Mouse (Mus musculus) limb, embryonic 14.5 days (tissue): ENCODE measurements around the gene Lmx1b. TPM values are rescaled to one million over a fixed set of nuclear protein-coding genes. Genes with fewer than 3 reads are reported as not detected.
A peak's percentile ranks its signal among the peaks of the same experiment; 100 is the strongest.

Source experiments
- ATAC-seq: fragments of 200-750 bp; cut with Nextera tagmentation; 2 replicates; pipeline ENCODE4 v1.8.0; 2017; ENCODE audit warnings: low read depth, moderate number of reproducible peaks, moderate TSS enrichment; ENCODE audit not compliant: low FRiP score
- DNase-seq: peaks from one replicate; pipeline ENCODE4 v3.0.0-alpha.2; 2015; ENCODE audit warnings: low spot score
- H3K27ac ChIP-seq: fragments of 300-500 bp; sonication (generic); replicated peaks from 2 replicates; pipeline ENCODE4 v1.5.1; 2014; ENCODE audit warnings: low read depth, mild to moderate bottlenecking, low read length, moderate library complexity, mixed read lengths
- H3K27me3 ChIP-seq: fragments of 300-500 bp; sonication (generic); 2 replicates; pipeline ENCODE4 v1.6.1; 2014; ENCODE audit warnings: low read length, mixed read lengths; ENCODE audit not compliant: control insufficient read depth, insufficient read depth
- H3K36me3 ChIP-seq: fragments of 300-500 bp; sonication (generic); 2 replicates; pipeline ENCODE4 v1.6.1; 2014; ENCODE audit warnings: mild to moderate bottlenecking, low read length, moderate library complexity, mixed read lengths; ENCODE audit not compliant: control insufficient read depth, insufficient read depth
- H3K4me1 ChIP-seq: fragments of 300-500 bp; sonication (generic); 2 replicates; pipeline ENCODE4 v1.6.1; 2014; ENCODE audit warnings: antibody characterized with exemption, low read length, mixed read lengths; ENCODE audit not compliant: control insufficient read depth, insufficient read depth
- H3K4me2 ChIP-seq: fragments of 300-500 bp; sonication (generic); replicated peaks from 2 replicates; pipeline ENCODE4 v1.6.1; 2014; ENCODE audit warnings: low read depth, mild to moderate bottlenecking, low read length, moderate library complexity; ENCODE audit not compliant: severe bottlenecking
- H3K4me3 ChIP-seq: fragments of 300-500 bp; sonication (generic); replicated peaks from 2 replicates; pipeline ENCODE4 v1.5.1; 2014; ENCODE audit warnings: low read length
- H3K9ac ChIP-seq: fragments of 300-500 bp; sonication (generic); 2 replicates; pipeline ENCODE4 v1.6.1; 2014; ENCODE audit warnings: mild to moderate bottlenecking, low read depth, low read length, moderate library complexity; ENCODE audit not compliant: severe bottlenecking
- H3K9me3 ChIP-seq: fragments of 300-500 bp; sonication (generic); 2 replicates; pipeline ENCODE4 v1.6.1; 2016; ENCODE audit warnings: low read length; ENCODE audit not compliant: control insufficient read depth
- POLR2A ChIP-seq: fragments of 200-500 bp; IDR thresholded peaks from 2 replicates; pipeline ENCODE4 v1.8.0; 2012; ENCODE audit warnings: inconsistent platforms, mild to moderate bottlenecking, moderate library complexity, borderline replicate concordance; ENCODE audit not compliant: insufficient read depth, insufficient read length; ENCODE audit errors: extremely low read depth
- WGBS: fragments of 180-500 bp; shearing (Covaris S2); extraction: QIAGEN DNeasy Blood & Tissue Kit; methylation state at CpG from one replicate; pipeline ENCODE4 v1.1.7; 2014; 5-methylcytosine and 5-hydroxymethylcytosine counted together
- polyA plus RNA-seq, 2 experiments: library from polyadenylated mRNA; depleted of rRNA in 1 of 2; stranded (reverse) in 1 of 2; unstranded in 1 of 2; fragments of >200 nt; fragmentation: Nextera tagmentation in 1 of 2; extraction: Ambion mirVana in 1 of 2; gene quantifications; 2 replicates each; pipeline versions ENCODE4 v1.2.1 to v1.2.3; 2012 to 2014

The Lmx1b gene
- polyA plus RNA-seq, 2 experiments, result 6.3 to 28.3 TPM

DNA sequence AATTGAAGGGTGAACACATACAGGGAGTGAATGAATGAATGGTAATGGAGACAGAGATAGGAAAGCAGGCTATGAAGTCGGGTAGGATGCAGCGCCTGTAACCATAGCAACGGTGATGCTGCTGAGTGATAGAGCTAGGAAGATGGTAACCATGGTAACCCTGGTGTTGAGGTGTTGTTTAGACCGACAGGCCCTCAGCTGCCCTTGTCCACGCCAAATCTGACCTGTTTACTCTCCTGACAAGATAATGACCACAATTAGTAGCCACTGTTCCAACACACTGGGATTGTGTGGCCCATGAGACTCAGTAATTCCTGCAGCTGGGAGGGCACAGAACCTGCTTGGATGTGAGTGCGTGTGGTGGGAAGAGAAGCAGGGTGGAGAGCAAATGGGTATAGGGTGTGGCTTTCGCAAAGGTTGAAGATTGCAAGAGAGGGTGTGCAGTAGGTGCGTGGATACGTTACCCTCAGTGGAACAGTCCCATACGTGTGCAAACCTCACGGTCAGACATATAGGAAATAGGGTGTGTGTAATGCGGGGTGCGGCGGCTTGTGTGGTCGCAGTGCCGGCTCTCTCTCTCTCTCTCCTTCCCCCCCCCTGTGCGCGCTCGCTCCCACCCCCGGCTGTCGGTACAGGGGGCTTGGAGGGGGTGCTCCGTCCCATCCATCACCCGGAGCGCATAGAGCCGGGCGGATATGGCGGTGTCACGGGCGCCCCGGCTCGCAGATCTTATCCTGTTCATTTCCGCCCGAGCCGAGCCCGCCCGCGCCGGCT lies 96.7 kb downstream of the Lmx1b start:
- WGBS, result 1% methylated on average over 25 of the region's 38 CpGs
- Histone ChIP-seq H3K36me3 (no peaks in the 10 kb centered on the region), H3K9me3 (no peaks in the 10 kb centered on the region), H3K4me1 (peaks cover 32% of the 10 kb centered on the region), H3K27me3 (peaks cover 35% of the 10 kb centered on the region), H3K27ac (peak overlapping the region; percentile 43; the same call in 1 of the 2 replicates), H3K9ac (peak overlapping the region; percentile 43), H3K4me2 (peak overlapping the region; percentile 85), H3K4me3 (peak overlapping the region; percentile 45)
- DNase-seq (peak; percentile 72), ATAC-seq (peak; percentile 63)
- no peak for TF ChIP-seq POLR2A

DNA sequence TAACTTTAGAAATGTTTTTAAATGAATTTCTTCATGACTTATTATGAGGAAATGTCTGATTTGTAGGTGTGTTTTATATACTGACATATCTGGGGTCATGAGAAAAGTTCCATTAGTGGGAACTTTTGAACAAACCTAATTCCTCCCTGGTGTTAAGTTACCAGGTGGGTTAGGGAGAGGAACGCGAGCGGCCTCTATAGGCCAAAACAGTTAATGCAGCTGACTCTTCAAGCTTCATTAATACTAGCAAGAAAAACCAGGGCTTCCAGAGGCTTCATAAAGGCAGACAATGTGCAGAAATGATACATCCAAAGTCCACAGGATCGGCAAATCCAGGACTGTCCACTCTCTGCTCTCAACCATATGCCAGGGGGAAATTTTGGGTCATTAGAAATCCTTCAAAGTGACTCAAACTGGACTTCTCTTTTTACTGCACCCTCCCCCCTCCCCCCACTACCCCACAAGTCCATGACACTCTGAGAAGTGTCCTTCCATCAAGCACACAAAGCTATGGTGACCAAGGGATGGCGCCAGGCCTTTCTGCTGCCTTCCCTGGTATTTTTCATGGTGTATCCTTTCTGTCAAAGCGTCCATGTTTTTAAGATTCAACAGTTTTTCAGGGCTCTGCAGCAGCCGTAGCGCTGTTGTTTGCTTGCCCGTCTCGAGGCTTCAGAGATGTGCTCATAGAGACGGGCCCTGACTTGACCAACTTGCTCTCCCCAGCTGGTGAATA lies 97.4 kb downstream of the Lmx1b start:
- peak; percentile 84 for DNase-seq

DNA sequence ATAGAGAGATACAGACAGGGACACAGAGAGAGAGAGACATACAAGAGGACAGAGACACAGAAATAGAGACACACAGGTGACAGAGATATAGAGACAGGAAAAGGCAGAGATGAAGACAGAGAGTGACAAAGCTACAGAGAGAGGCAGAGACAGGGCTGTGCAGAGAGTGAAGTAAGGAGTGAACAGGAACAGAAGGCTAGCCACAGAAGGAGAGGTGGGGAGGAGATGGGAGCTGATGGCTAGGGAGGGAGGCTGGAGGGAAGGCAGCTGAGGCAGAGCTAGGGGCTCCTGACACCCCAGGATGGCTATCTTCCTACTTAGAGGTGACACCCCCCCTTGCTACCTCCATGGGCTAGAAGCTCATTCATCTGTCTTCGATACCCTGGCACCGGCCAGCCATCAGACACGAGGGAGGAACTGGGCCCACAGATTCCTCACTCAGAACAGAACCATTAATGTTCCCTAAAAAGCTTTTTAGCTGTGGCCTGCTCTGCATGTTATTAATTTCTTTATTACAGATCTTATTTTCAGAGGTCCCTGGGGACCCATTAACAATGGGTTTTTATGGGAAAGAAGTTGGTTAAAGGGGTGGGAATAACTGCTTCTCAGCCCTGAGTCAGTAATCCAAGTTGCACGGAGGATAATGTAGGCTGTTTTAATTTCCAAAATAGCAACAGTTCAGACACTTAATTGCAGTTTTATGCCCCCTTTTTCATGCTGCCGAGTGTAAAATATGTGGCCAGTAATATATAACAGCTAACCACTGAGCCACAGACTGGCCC lies 114.8 kb downstream of the Lmx1b start:
- ATAC-seq (no peak), DNase-seq (no peak)
- WGBS, result 13% methylated on average over 5 of the region's 5 CpGs

More for the DNA sequence above, 97.4 kb downstream of the Lmx1b start:
- no peak for ATAC-seq
- Histone ChIP-seq H3K27me3 (peaks cover 35% of the 10 kb centered on the region), H3K9ac (no peak overlapping the region), H3K4me1 (peaks cover 32% of the 10 kb centered on the region), H3K4me3 (no peak overlapping the region), H3K36me3 (no peaks in the 10 kb centered on the region), H3K27ac (no peak overlapping the region), H3K9me3 (no peaks in the 10 kb centered on the region), H3K4me2 (no peak overlapping the region)
- WGBS, result 4% methylated on average over 11 of the region's 11 CpGs
- TF ChIP-seq POLR2A, result no peak

DNA sequence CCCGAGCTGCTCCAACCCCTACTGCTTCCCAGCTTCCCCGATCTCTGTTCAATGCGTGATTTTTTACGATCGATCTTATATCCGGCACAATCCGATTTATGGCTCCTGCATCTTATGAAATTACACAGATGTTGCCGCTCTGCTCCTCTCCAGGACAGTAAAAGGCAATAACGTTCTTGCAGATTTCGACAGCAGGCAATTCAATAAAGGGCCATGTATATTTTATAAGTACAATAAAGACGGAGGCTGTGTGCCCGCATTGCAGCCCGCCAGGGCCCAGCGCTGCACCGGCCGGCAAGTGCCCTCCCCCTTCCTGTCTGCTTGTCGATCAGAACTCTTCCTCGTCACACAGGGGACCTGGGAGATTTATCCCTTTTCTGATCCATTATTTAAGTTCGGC lies 124.5 kb downstream of the Lmx1b start:
- Histone ChIP-seq H3K27me3 (0 out of 2 replicates have a peak, but pooled peaks cover 4% of the 10 kb centered on the region), H3K36me3 (no peaks in the 10 kb centered on the region), H3K4me1 (peaks cover 7% of the 10 kb centered on the region), H3K9ac (peak overlapping the region; percentile 16; the same call in 1 of the 2 replicates), H3K4me3 (peak overlapping the region; percentile 8; the same call in 1 of the 2 replicates), H3K27ac (no peak overlapping the region), H3K9me3 (no peaks in the 10 kb centered on the region), H3K4me2 (peak overlapping the region; percentile 34; the same call in 1 of the 2 replicates)
- ATAC-seq, result no peak
- no peak for TF ChIP-seq POLR2A
- WGBS, result 26% methylated on average over 19 of the region's 19 CpGs
- no peak for DNase-seq

More for the DNA sequence above, 114.8 kb downstream of the Lmx1b start:
- H3K9me3 ChIP-seq, result 0 out of 2 replicates have a peak, but pooled peaks cover 12% of the 10 kb centered on the region
- no peaks in the 10 kb centered on the region for H3K36me3 ChIP-seq
- no peak overlapping the region for H3K4me3 ChIP-seq
- TF ChIP-seq POLR2A, result no peak
- no peaks in the 10 kb centered on the region for H3K27me3 ChIP-seq
- H3K9ac ChIP-seq, result no peak overlapping the region
- no peak overlapping the region for H3K27ac ChIP-seq
- no peak overlapping the region for H3K4me2 ChIP-seq
- H3K4me1 ChIP-seq, result 0 out of 2 replicates have a peak, but pooled peaks cover 2% of the 10 kb centered on the region
